Mouse (Mus musculus) 3134 (cell line): Measurements from ENCODE around the gene B3galt1.

ENCODE experiments used
- DNase-seq: peaks from one replicate; pipeline ENCODE4 v3.0.0-alpha.2; 2011; ENCODE audit warnings: low spot score; ENCODE audit not compliant: insufficient read length; ENCODE audit errors: extremely low read depth

B3galt1 gene

DNA sequence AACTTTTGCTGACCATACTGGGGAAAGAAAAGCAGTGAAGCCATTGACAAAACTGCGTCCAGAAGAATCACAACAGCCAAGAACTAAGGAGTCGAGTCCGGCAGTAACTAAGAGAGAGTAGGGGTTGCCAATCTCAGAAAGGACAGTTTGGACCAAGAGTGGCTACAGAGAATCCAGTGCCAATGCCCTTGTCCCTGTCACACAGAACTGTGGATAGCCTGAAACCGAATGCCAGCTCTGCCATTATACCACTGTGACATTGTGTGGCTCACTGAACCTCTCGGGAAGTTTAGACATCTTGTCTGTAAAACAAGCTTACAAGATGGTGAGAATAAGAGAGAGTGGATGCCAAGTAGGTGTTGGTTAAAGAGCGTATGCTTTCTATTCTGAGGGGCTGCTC lies 335.9 kb downstream of the B3galt1 start:
- no peak for DNase-seq

DNA sequence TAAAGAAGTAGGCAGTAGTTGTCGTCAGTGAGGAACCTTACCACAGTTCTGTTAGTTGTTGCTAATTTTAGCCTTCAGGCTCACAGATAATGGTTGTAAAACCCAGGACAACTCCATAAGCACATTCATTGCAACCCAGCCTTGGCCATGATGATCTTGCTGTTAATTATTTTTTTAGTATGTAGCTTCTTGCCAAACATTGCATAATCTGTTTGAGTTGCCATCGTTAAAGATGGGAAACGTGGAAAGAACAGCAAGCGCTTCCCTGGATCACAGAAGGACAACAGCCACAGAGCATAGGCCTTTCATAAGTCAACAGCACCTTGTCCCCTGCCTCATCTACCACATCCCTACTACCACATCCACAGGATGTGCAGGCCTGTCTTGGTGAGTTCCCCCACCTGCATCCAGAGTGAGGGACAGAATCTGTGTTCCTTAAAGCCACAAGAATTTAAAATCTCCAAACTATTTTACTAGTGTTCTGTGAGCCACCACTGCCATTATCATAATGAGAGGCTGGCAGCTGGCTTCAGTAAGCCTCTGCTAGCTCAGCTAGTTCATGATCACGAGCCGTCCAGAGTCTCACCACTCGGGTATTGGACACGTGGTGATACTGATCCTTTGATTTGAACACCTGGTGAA lies 337.1 kb downstream of the B3galt1 start:
- no peak for DNase-seq

DNA sequence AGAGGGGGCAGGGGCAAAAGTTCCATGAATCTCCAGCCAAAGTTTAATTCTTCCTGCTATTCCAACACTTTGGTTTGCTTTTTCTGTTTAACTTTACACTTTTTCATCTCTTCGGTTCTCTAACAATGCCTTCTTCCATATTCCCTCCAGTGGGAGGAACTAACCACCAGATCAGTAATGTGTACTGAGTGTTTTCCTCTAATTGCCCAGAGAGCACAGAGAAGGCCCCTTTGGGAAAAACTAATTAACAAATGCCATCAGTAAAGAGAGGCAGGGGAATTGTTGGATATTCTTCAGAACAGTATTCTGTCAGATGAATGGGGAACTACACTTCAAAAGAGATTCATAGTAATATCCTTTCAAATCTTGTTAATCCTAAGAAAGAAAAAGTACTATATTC lies 338.1 kb downstream of the B3galt1 start:
- no peak for DNase-seq

DNA sequence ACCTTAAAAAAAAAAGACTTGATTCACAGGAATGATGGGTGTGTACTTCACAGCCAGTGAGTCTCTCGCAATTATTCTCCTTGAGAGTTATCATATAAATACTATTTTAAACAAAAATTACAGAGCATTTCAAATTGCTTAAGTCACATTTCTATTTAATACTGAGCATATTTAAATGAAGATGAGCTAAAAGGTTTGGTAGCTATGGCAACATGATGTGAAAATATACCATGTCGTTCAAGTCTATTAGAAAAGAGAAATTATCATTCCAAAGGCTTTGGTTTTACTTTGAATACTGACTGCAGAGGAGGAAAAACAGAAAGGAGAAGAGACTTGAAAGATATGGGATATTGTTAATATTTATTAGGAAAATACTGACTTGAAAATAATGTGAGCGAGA lies 366.3 kb downstream of the B3galt1 start:
- no peak for DNase-seq

DNA sequence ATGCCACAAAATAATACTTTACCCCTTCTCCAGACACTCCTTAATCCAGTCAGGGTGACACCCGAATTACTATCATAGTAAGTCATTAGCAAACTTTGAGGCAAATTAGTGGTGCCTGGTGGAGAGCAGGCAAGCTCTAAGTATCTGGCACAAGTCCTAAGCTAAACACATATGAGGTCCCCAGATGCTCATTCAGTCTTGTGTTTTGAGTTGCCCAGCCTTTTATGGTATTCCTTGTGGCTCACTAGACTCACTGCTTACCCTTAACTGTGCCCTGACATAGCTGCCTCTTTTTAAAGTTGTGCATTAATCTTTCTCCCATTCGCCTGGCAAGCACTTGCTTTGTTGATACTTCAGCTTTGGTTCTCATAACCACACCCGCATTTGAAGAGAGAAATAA lies 382.7 kb downstream of the B3galt1 start:
- DNase-seq: no peak

DNA sequence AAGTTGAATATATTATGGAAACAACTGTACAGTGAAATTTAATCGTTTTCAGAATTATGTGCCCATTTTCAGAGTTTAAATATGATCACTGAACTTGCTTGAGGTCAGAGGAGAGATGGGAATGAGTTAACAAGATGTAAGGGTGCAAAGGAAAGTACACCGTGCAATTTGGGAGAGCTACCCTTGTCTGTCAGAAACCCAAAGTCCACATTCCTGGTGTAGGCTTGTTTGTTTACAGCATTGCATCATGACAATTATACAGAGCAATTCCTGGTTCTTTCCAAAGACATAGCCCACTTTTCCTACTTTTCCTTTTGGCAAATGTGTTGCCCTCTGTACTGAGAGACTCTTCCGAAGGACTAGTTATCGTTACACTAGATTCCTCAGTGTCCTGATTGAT lies 390.5 kb downstream of the B3galt1 start:
- DNase-seq: no peak

DNA sequence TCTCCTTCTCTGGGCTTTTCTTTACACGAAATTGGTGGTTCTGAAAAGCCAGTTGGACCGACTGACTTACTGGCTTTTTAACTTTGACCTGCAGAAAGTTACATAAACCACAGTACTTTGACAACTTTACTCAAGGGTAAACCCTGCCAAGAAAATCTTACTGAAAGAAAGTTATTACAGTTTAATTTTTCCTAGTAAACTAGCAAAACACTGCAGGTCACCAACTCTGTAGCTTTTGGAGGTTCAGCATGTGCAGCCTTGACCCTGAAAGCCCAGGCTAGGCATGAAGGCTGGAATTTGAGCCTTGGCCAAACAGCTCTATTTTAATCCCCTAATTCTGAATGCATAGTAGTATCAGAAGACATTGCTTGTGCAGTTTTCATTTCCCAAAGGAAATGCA lies 391.9 kb downstream of the B3galt1 start:
- DNase-seq: no peak

DNA sequence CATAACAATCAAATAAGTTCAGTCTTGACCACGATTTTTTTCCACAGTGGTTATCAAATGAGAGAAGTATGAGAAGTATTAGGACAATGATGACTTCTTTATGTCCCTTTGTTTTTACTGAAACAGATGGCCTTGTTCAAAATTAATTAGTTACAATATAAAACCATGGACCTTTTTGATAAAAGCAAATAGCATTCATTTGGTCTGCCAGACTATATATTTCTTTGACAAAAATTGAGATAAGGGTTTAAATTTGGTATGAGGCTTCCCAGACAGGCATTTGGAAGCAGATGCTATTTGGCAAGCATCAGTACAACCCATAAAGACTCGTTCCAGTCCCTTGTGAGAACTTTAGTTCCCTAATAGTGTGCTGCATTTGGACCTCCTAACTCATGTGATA lies 395.0 kb downstream of the B3galt1 start:
- no peak for DNase-seq

DNA sequence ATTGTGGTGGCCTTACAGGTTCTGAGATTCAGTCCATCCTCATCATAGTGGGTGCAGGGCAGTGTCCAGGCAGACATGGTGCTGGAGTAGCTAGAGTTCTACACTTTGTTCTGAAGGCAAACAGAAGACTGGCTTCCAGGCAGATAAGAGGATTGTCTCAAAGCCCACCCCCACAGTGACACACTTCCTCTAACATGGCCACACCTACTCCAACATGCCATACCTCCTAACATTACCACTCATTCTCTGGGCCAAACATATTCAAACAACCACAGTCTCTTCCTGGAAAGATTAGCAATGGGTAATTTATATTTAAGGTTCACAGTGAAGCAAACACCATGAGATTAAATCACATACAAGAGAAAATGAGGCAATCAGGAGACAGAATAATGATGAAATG lies 403.1 kb downstream of the B3galt1 start:
- DNase-seq: no peak

DNA sequence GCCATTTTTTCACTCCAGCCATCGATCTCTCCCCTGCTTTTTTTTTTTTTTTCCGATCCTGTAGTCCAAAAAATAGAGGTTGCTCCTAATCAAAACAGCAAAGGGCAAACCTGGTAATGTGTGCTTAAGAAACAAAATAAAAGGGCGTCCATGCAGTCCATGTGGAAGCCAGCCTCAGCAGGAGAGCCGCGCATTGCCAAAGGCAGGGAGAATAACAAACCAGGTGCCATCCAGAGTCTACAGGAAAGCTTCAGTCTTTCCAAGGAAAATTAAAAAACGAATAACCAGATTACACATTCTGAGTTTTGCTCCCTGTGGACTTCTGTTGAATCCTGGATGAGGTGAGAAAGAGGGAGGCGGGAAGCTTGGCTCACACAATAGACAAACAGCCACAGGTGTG lies 405.4 kb downstream of the B3galt1 start:
- DNase-seq: no peak

DNA sequence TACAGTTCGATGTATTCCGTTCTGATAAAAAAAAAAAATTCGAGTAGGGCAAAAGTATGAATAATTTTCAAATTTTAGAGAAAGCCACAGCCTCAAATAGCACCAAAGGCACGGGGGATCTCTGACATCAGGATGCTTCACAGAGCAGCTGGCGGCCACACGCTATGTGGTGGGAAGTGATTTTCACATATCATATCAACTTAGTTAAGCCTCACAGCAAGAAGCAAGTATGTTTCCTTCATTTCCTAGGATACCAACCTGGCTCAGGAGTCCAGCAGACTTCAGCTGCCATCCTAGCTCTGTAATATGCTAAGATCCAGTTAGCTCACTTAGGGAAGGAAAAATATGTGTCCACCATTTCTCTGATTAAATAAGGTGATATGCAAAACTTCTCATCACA lies 405.9 kb downstream of the B3galt1 start:
- DNase-seq: no peak

DNA sequence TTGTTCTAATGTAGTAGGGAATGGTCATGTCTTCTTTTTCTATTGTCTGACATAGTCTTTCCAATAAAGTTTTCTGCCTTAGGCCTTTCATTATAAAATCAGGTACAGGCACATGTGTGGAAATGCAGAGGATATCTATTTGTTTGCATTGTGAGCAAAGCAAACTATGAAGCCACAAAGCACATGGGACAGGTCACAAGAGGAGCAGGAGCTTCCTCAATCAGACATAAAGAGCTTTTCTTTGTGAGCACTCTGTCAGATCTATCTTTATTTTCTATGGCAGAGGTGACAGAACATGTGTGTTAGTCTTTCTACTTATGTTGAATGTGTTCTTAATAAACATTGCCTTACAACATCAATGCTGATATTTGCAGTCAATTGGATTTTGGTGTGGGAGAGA lies 410.1 kb downstream of the B3galt1 start:
- DNase-seq: no peak

DNA sequence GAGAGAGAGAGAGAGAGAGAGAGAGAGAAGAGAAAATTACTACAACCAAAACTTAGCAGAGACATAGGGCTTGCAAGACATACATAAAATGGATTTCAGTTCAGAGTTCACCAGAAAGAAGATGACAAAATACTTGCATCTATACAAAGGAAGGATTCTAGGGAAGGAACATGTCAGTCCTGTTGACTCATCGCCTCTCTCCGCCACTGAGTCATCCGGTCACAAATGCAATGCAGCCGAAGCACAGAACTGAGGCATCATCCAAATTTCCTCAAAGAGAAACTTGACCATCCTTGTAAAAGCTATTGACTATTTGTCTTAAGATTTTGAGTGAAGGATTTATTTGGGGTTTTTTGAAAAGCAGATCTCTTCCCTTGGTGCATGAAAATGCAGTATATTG lies 410.8 kb downstream of the B3galt1 start:
- DNase-seq: no peak

DNA sequence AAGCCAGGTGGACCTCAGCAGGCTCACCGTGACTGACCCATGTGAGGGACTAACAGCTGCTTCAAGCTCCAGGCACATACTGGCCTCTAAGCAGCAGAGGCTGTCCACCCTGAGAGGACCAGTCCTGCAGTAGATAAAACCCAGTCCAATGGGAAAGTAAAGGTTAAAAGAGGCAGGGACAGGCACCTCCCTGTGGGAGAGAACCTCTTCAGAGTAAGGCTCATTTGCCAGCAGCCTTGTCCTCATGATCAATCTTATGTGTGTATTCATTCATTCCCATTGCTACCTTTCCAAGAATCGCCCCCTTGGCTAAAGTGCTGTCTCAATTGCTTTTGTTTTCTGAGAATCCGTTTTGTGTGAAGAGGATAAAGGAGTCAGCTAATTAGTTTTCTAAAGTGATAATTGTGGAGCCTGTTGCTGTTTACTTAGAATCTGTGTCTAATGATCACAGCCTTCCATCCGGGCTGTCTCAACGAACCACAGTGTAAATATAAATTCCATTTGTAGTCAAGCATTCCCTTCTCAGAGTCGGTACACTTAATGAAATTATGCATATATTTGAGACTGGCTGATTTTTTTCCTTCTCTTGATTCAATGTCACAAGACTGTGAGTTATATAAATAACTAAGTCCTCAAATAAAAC lies 412.1 kb downstream of the B3galt1 start:
- no peak for DNase-seq

DNA sequence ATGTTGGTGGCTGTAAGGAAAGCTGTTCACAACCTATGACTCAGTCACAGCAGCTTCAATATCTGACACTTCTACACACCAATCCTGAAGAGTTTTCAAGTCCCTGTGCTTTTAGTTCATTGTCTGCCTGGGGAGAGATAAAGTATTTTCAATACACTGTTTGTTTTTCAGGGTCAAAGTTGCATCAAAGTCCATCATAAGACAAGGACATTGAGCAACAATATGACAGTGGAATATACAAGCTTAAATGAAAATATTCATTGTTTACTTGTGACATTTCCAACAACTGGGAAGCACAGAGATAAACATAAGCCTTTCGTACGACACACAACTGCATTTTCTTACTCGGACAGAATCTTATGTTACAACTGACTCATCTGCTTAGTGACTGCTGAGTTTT lies 417.9 kb downstream of the B3galt1 start:
- DNase-seq: no peak

DNA sequence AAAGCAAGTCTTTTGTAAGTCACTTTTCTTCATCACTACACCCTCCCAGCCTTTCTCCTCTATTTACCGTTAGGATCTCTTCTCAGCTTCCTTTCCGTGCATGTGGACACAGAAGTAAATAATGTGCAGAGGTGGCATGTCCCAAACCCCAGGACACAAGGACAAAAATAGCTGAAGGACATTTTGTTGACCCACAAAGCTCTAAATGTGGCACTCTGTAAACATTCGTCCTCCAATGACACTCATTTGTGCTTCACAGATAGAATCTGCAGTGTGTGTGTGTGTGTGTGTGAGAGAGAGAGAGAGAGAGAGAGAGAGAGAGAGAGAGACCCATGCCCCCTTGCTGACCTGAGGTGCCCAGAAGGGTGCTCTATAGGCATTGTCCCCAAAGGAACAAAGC lies 419.5 kb downstream of the B3galt1 start:
- no peak for DNase-seq

DNA sequence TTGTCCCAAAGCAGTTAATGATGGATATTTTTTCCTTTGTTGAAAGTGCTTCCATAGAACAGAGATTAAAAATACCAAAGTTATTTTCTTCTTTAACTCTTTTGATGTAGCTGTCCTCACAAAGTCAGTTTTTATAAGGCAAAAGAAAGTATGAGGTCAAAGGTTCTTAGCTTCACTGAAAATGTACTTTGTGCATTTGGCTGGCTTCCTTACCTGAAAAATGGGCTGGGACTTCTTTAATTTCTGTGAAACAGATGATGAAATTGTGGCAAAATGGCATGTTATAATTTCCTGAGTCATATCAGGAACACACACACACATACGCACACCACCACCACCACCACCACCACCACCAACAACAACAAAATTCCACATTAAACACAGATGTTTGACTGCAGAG lies 427.8 kb downstream of the B3galt1 start:
- DNase-seq: no peak

DNA sequence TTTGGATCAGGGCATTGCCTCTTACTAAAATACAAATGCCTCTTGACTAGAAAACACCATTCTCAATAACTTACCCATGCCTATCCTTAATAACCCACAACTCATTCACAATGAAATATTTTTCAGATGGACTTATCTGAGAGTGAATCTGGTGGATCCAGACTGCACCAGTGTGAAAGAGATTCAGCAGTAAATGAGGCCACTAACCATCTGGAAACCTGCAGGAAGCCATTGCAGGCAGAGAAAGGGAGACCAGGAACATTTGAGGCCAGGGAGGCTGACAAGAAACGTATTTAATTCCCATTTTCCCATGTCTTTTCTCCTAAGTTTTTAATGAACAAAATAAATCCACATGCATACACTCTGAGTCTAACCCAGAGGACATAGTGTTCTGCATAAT lies 437.4 kb downstream of the B3galt1 start:
- DNase-seq: no peak

DNA sequence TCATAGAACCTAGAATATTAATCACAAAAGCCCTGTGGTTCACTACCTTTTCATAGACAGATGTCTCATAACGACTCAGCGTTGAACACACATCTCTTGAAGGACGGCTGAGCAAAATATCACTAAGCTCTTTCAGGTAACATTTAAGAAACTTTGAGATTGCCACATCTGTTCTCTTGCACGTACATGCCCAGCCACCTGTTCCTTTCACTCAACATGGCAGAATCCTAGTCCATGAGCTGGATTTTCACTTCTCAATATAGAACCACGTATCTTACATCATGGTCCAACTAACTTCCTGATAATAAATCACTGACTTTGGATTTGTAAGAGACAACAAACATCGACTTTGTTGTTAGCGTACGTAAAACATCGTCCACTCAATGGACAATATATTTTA lies 439.5 kb downstream of the B3galt1 start:
- no peak for DNase-seq

DNA sequence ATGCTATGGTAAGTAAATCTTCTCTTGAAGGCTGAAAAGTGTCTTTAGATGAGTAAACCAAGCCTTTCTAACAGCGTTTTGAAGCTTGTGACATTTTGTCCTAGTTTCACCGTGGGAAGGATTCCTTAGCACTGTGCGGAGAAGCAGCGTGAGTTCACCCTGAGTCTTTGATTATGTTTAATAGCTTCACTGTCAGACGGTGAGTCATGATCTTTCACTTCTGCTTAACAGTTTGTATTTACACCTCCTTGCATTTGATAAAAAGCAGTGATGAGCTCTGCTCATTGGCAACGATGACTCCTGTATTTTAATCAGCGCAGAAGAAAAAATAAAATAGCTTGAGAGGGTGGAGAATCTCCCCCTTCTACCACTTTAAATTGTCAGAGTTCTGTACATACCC lies 440.0 kb downstream of the B3galt1 start:
- no peak for DNase-seq

DNA sequence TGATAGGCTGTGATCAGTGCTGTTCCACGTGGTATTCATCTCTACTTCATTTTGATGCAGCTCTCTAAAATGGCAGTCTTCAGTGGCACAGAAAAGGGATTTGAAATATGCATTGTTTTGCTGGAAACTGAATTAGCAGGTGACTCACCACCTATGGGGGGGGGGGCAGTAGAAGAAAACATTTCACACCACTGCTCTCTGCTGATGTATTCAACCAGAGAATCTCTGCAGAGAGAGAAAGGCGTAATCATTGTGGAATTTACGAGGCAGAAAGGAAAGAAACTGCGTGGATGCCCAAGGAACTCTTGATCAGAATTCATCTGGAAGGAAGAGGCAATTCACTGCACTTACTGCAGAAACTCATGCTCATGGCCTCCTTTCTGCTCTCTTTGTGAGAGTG lies 445.7 kb downstream of the B3galt1 start:
- no peak for DNase-seq

DNA sequence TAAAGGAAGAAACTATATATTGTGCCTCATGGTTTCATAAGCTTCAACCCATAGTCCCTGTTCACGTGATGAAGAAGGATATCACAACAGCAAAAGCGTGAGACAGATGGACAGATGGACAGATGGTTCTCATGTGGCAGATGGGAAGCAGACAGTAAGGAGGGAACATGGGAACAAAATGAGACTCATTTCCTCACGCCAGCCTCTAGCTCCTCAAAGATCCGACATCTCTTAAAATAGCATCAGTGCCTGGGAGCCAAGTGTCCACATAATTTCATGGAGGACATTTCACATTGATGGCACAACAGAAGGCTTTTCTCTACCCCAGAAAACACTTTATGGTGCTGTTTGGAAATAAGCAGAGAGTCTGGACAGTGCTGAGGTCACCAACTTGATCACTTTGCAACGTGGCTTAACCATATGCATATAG lies 454.6 kb downstream of the B3galt1 start:
- no peak for DNase-seq
